Mouse (Mus musculus): ENCODE data around the gene Gpr22.

Gene Gpr22

GRCm38 (mm10) chr12:31667187-31667586 is 46.6 kb downstream of the Gpr22 start:
- DNase-seq (ENCODE audit: low read depth, low spot score) = no peak

- DNase-seq (ENCODE audit: low read depth, low spot score) = no peak
These were observed 47.7 kb downstream of the Gpr22 start for GRCm38 (mm10) chr12:31665999-31666398.
